Comparison of ENCODE assay signal across 28 mouse cellular contexts in genomic region chr13:107539326-107539725, GRCm38 (mm10).
DNase-seq lines count a peak whose midpoint lies in the region; ATAC-seq and TF ChIP-seq lines count a peak whose summit lies in the region.
"Had no signal": no experiment of that assay in that cellular context is flagged by ENCODE, and none has a peak within 500 bp of the region (broad histone marks: within the 10 kb centered on the region; RNA-seq: fewer than 3 reads in every experiment).

No protein-coding gene starts in this region.

- ATAC-seq in forebrain, embryonic 12.5 days (ENCODE audit: low FRiP score): no peak
- ATAC-seq in forebrain, embryonic 14.5 days: no peak
- no peak for ATAC-seq in midbrain, embryonic 12.5 days (ENCODE audit: low FRiP score, low read depth)
- ATAC-seq in forebrain, postnatal 0 days: no peak
- ATAC-seq in midbrain, embryonic 15.5 days (replicated peaks): no peak
- no peak for ATAC-seq in kidney, embryonic 14.5 days (ENCODE audit: low FRiP score, low TSS enrichment)
- ATAC-seq: intestine, embryonic 16.5 days; lung, postnatal 0 days had no signal

- H3K36me3 ChIP-seq in forebrain, embryonic 12.5 days (replicated peaks): no peaks in the 10 kb centered on the region
- H3K36me3 ChIP-seq in forebrain, embryonic 14.5 days (ENCODE audit: control insufficient read depth, insufficient read depth, low read length): no peaks in the 10 kb centered on the region
- H3K36me3 ChIP-seq in midbrain, embryonic 12.5 days: no peaks in the 10 kb centered on the region
- H3K36me3 ChIP-seq in midbrain, embryonic 10.5 days: no peaks in the 10 kb centered on the region
- H3K36me3 ChIP-seq in forebrain, postnatal 0 days (ENCODE audit: insufficient read depth): no peaks in the 10 kb centered on the region
- H3K36me3 ChIP-seq in midbrain, embryonic 15.5 days (replicated peaks): no peaks in the 10 kb centered on the region
- H3K36me3 ChIP-seq in kidney, embryonic 14.5 days (ENCODE audit: control insufficient read depth, insufficient read depth, low read length): no peaks in the 10 kb centered on the region
- H3K36me3 ChIP-seq: embryonic facial prominence, embryonic 13.5 days; G1E; liver, embryonic 13.5 days; stomach, embryonic 15.5 days had no signal

- no peaks in the 10 kb centered on the region for H3K27me3 ChIP-seq in forebrain, embryonic 12.5 days
- H3K27me3 ChIP-seq in forebrain, embryonic 14.5 days (replicated peaks; ENCODE audit: control insufficient read depth, insufficient read depth, low read length): no peaks in the 10 kb centered on the region
- H3K27me3 ChIP-seq in midbrain, embryonic 12.5 days: no peaks in the 10 kb centered on the region
- H3K27me3 ChIP-seq in midbrain, embryonic 10.5 days (ENCODE audit: low read depth, poor library complexity, severe bottlenecking): no peaks in the 10 kb centered on the region; the same call in 1 of the 2 replicates
- no peaks in the 10 kb centered on the region for H3K27me3 ChIP-seq in forebrain, postnatal 0 days (ENCODE audit: insufficient read depth, low read length)
- no peaks in the 10 kb centered on the region for H3K27me3 ChIP-seq in midbrain, embryonic 15.5 days (replicated peaks)
- H3K27me3 ChIP-seq in kidney, embryonic 14.5 days (ENCODE audit: control insufficient read depth, insufficient read depth, low read length): no peaks in the 10 kb centered on the region
- H3K27me3 ChIP-seq: embryonic facial prominence, embryonic 13.5 days; liver, embryonic 13.5 days; stomach, embryonic 15.5 days had no signal

- no peak overlapping the region for H3K4me2 ChIP-seq in forebrain, embryonic 12.5 days
- H3K4me2 ChIP-seq in forebrain, embryonic 14.5 days (ENCODE audit: low read length): no peak overlapping the region
- H3K4me2 ChIP-seq in midbrain, embryonic 12.5 days (replicated peaks): no peak overlapping the region
- no peak overlapping the region for H3K4me2 ChIP-seq in forebrain, postnatal 0 days (ENCODE audit: low read depth)
- no peak overlapping the region for H3K4me2 ChIP-seq in midbrain, embryonic 15.5 days
- H3K4me2 ChIP-seq in kidney, embryonic 14.5 days (replicated peaks; ENCODE audit: low read depth, low read length): no peak overlapping the region
- H3K4me2 ChIP-seq: embryonic facial prominence, embryonic 13.5 days; liver, embryonic 13.5 days; stomach, embryonic 15.5 days had no signal

- H3K9ac ChIP-seq in forebrain, embryonic 12.5 days: no peak overlapping the region
- no peak overlapping the region for H3K9ac ChIP-seq in forebrain, embryonic 14.5 days (ENCODE audit: low read length)
- H3K9ac ChIP-seq in midbrain, embryonic 12.5 days (replicated peaks): no peak overlapping the region
- no peak overlapping the region for H3K9ac ChIP-seq in forebrain, postnatal 0 days
- no peak overlapping the region for H3K9ac ChIP-seq in midbrain, embryonic 15.5 days
- no peak overlapping the region for H3K9ac ChIP-seq in kidney, embryonic 14.5 days (ENCODE audit: low read depth, low read length)
- H3K9ac ChIP-seq: embryonic facial prominence, embryonic 13.5 days; liver, embryonic 13.5 days; stomach, embryonic 15.5 days had no signal

- H3K27ac ChIP-seq in forebrain, embryonic 12.5 days: 0 out of 2 replicates have a peak overlapping the region, but pooled peaks have one; percentile 32
- no peak overlapping the region; the same call in 1 of the 2 replicates for H3K27ac ChIP-seq in forebrain, embryonic 14.5 days (ENCODE audit: low read depth, low read length)
- H3K27ac ChIP-seq in midbrain, embryonic 12.5 days (replicated peaks): peak overlapping the region; percentile 30; the same call in 1 of the 2 replicates
- no peak overlapping the region; the same call in 1 of the 2 replicates for H3K27ac ChIP-seq in midbrain, embryonic 10.5 days (replicated peaks)
- peak overlapping the region; percentile 40; the same call in 1 of the 2 replicates for H3K27ac ChIP-seq in forebrain, postnatal 0 days (ENCODE audit: low read depth, low read length)
- H3K27ac ChIP-seq in midbrain, embryonic 15.5 days: peak overlapping the region; percentile 70
- H3K27ac ChIP-seq in kidney, embryonic 14.5 days (ENCODE audit: low read depth, low read length): no peak overlapping the region
- H3K27ac ChIP-seq: embryonic facial prominence, embryonic 13.5 days; liver, embryonic 13.5 days; stomach, embryonic 15.5 days had no signal

- H3K4me3 ChIP-seq in forebrain, embryonic 12.5 days (replicated peaks): no peak overlapping the region
- no peak overlapping the region for H3K4me3 ChIP-seq in forebrain, embryonic 14.5 days (ENCODE audit: low read depth, low read length)
- no peak overlapping the region for H3K4me3 ChIP-seq in midbrain, embryonic 12.5 days
- no peak overlapping the region for H3K4me3 ChIP-seq in midbrain, embryonic 10.5 days
- H3K4me3 ChIP-seq in forebrain, postnatal 0 days (ENCODE audit: low read depth, low read length): no peak overlapping the region
- H3K4me3 ChIP-seq in midbrain, embryonic 15.5 days: no peak overlapping the region
- no peak overlapping the region for H3K4me3 ChIP-seq in kidney, embryonic 14.5 days (ENCODE audit: low read length)
- H3K4me3 ChIP-seq: embryonic facial prominence, embryonic 13.5 days; liver, embryonic 13.5 days; megakaryocyte, embryonic 14.5 days; stomach, embryonic 15.5 days had no signal

- H3K9me3 ChIP-seq in forebrain, embryonic 12.5 days: no peaks in the 10 kb centered on the region
- no peaks in the 10 kb centered on the region; the same call in 1 of the 2 replicates for H3K9me3 ChIP-seq in forebrain, embryonic 14.5 days (replicated peaks; ENCODE audit: control insufficient read depth, low read length)
- H3K9me3 ChIP-seq in midbrain, embryonic 12.5 days: no peaks in the 10 kb centered on the region
- no peaks in the 10 kb centered on the region for H3K9me3 ChIP-seq in midbrain, embryonic 10.5 days (replicated peaks)
- H3K9me3 ChIP-seq in forebrain, postnatal 0 days (ENCODE audit: low read length): no peaks in the 10 kb centered on the region
- no peaks in the 10 kb centered on the region for H3K9me3 ChIP-seq in midbrain, embryonic 15.5 days
- no peaks in the 10 kb centered on the region for H3K9me3 ChIP-seq in kidney, embryonic 14.5 days (ENCODE audit: control insufficient read depth, low read length)
- H3K9me3 ChIP-seq: embryonic facial prominence, embryonic 13.5 days; liver, embryonic 13.5 days; stomach, embryonic 15.5 days had no signal

- WGBS in forebrain, embryonic 12.5 days: 52% methylated on average over 4 of the region's 4 CpGs
- 36% methylated on average over 4 of the region's 4 CpGs for WGBS in forebrain, embryonic 14.5 days
- WGBS in midbrain, embryonic 12.5 days: 67% methylated on average over 4 of the region's 4 CpGs
- 76% methylated on average over 4 of the region's 4 CpGs for WGBS in midbrain, embryonic 10.5 days
- WGBS in forebrain, postnatal 0 days: 24% methylated on average over 4 of the region's 4 CpGs
- WGBS in midbrain, embryonic 15.5 days: 54% methylated on average over 4 of the region's 4 CpGs
- WGBS in kidney, embryonic 14.5 days: 83% methylated on average over 4 of the region's 4 CpGs

- DNase-seq in forebrain, embryonic 14.5 days (ENCODE audit: low spot score): no peak
- no peak for DNase-seq in midbrain, embryonic 10.5 days (ENCODE audit: low spot score)
- no peak for DNase-seq in forebrain, postnatal 0 days
- no peak for DNase-seq in adrenal gland, adult 8-10 months
- DNase-seq: adrenal gland, postnatal 10 days; cerebellum, adult 11 months; cerebellum, adult 9-10 months; cerebellum, postnatal 36 days; gastrocnemius, postnatal 14 days; heart, postnatal 14 days; kidney, adult 8-10 months; kidney, postnatal 10 days; layer of hippocampus, postnatal 36 days; left cerebral cortex, postnatal 4 days; liver, embryonic 13.5 days; lung, adult 18-20 months; lung, postnatal 4 days; right cerebral cortex, postnatal 14 days had no signal

- peaks cover 37% of the 10 kb centered on the region for H3K4me1 ChIP-seq in forebrain, embryonic 12.5 days
- H3K4me1 ChIP-seq in forebrain, embryonic 14.5 days (ENCODE audit: control insufficient read depth, insufficient read depth, low read length): peaks cover 31% of the 10 kb centered on the region
- H3K4me1 ChIP-seq in midbrain, embryonic 12.5 days: peaks cover 32% of the 10 kb centered on the region
- peaks cover 35% of the 10 kb centered on the region for H3K4me1 ChIP-seq in midbrain, embryonic 10.5 days
- H3K4me1 ChIP-seq in forebrain, postnatal 0 days (ENCODE audit: insufficient read depth): peaks cover 25% of the 10 kb centered on the region
- H3K4me1 ChIP-seq in midbrain, embryonic 15.5 days: peaks cover 35% of the 10 kb centered on the region
- no peaks in the 10 kb centered on the region for H3K4me1 ChIP-seq in kidney, embryonic 14.5 days (ENCODE audit: control insufficient read depth, insufficient read depth, low read length)
- H3K4me1 ChIP-seq: liver, embryonic 13.5 days; megakaryocyte, embryonic 14.5 days; stomach, embryonic 15.5 days had no signal

- no peak for TF ChIP-seq CTCF in forebrain, postnatal 0 days (IDR thresholded peaks at IDR 0.05; ENCODE audit: low read depth)

Comparison
In these comparisons a context has a peak if more than half of its experiments do, and no peak if none do; other contexts are left out.
1. H3K27ac ChIP-seq: peak in forebrain, embryonic 12.5 days (single experiment), midbrain, embryonic 12.5 days (single experiment), forebrain, postnatal 0 days (single experiment) and midbrain, embryonic 15.5 days (single experiment); none in forebrain, embryonic 14.5 days (single experiment), midbrain, embryonic 10.5 days (single experiment) and kidney, embryonic 14.5 days (single experiment).